Mouse (Mus musculus): ENCODE data around the gene Pip5k1a.
"Not testable (repeated sequence)": the region's sequence is repeated elsewhere in the genome, so short reads cannot be mapped to it uniquely, and the experiment has no call there.

The Pip5k1a gene

GRCm38 (mm10) chr3:95112760-95113159, 6.0 kb upstream of the Pip5k1a start:
- DNase-seq (ENCODE audit: low spot score), result no peak

GRCm38 (mm10) chr3:95110911-95111726, 4.4 kb upstream of the Pip5k1a start, which contains the start of gene Vps72:
TSS of gene Vps72 (plus strand) at chr3:95111022.
- DNase-seq (ENCODE audit: low spot score), result peak; percentile 85

- DNase-seq (ENCODE audit: low spot score), result no peak
Observed at GRCm38 (mm10) chr3:95107898-95108297, 1.2 kb upstream of the Pip5k1a start.

GRCm38 (mm10) chr3:95107308-95107707, 578 bp upstream of the Pip5k1a start:
- not testable (repeated sequence) for DNase-seq (ENCODE audit: low spot score)

- no peak for DNase-seq (ENCODE audit: low spot score)
Observed at GRCm38 (mm10) chr3:95105586-95106337, 968 bp downstream of the Pip5k1a start.

- no peak for DNase-seq (ENCODE audit: low spot score)
Observed at GRCm38 (mm10) chr3:95105121-95105520, 1.6 kb downstream of the Pip5k1a start.

- DNase-seq (ENCODE audit: low spot score), result no peak
Observed at GRCm38 (mm10) chr3:95100854-95101253, 5.9 kb downstream of the Pip5k1a start.

- DNase-seq (ENCODE audit: low spot score), result no peak
Observed at GRCm38 (mm10) chr3:95088071-95088470, 18.7 kb downstream of the Pip5k1a start.

GRCm38 (mm10) chr3:95071606-95072005, 35.1 kb downstream of the Pip5k1a start:
- DNase-seq (ENCODE audit: low spot score), result no peak

GRCm38 (mm10) chr3:95066570-95066969, 40.2 kb downstream of the Pip5k1a start:
- DNase-seq (ENCODE audit: low spot score), result no peak

GRCm38 (mm10) chr3:95066095-95066494, 40.6 kb downstream of the Pip5k1a start:
- no peak for DNase-seq (ENCODE audit: low spot score)

- DNase-seq (ENCODE audit: low spot score), result no peak
Observed at GRCm38 (mm10) chr3:95065553-95065952, 41.2 kb downstream of the Pip5k1a start.

- no peak for DNase-seq (ENCODE audit: low spot score)
Observed at GRCm38 (mm10) chr3:95063741-95064140, 43.0 kb downstream of the Pip5k1a start.

- DNase-seq (ENCODE audit: low spot score), result no peak
Observed at GRCm38 (mm10) chr3:95058078-95058477, 48.7 kb downstream of the Pip5k1a start.

- no peak for DNase-seq (ENCODE audit: low spot score)
Observed at GRCm38 (mm10) chr3:95056275-95056674, 50.5 kb downstream of the Pip5k1a start.

GRCm38 (mm10) chr3:95054481-95055260, 52.1 kb downstream of the Pip5k1a start:
- no peak for DNase-seq (ENCODE audit: low spot score)

- DNase-seq (ENCODE audit: low spot score), result no peak
Observed at GRCm38 (mm10) chr3:95053701-95054100, 53.0 kb downstream of the Pip5k1a start.

GRCm38 (mm10) chr3:95052959-95053358, 53.8 kb downstream of the Pip5k1a start:
- DNase-seq (ENCODE audit: low spot score), result no peak

- no peak for DNase-seq (ENCODE audit: low spot score)
Observed at GRCm38 (mm10) chr3:95047914-95048313, 58.8 kb downstream of the Pip5k1a start.

- DNase-seq (ENCODE audit: low spot score), result no peak
Observed at GRCm38 (mm10) chr3:95046462-95047057, 60.2 kb downstream of the Pip5k1a start.

- DNase-seq (ENCODE audit: low spot score), result no peak
Observed at GRCm38 (mm10) chr3:95043251-95043650, 63.5 kb downstream of the Pip5k1a start.

GRCm38 (mm10) chr3:95042838-95043229, 63.9 kb downstream of the Pip5k1a start:
- DNase-seq (ENCODE audit: low spot score), result no peak
